Mouse (Mus musculus): ENCODE data around the gene Eda. TPM values are rescaled to one million over a fixed set of nuclear protein-coding genes. Genes with fewer than 3 reads are reported as not detected.

Gene Eda
- polyA plus RNA-seq, 1 experiment from 2014 or later: 1.8 TPM

- H3K4me2 ChIP-seq: no peak overlapping the region
- H3K4me1 ChIP-seq: no peaks in the 10 kb centered on the region
- ATAC-seq (replicated peaks): no peak
- H3K4me3 ChIP-seq: no peak overlapping the region
- H3K9me3 ChIP-seq: no peaks in the 10 kb centered on the region
- no peaks in the 10 kb centered on the region for H3K27me3 ChIP-seq (replicated peaks)
- no peak overlapping the region for H3K27ac ChIP-seq
- no peaks in the 10 kb centered on the region for H3K36me3 ChIP-seq (replicated peaks)
- no peak overlapping the region for H3K9ac ChIP-seq
These were observed 338.9 kb downstream of the Eda start for GRCm38 (mm10) chrX:100314172-100314902.

GRCm38 (mm10) chrX:100340687-100341086 lies 365.3 kb downstream of the Eda start:
- Histone ChIP-seq H3K36me3 (replicated peaks) (no peaks in the 10 kb centered on the region), H3K27me3 (replicated peaks) (0 out of 2 replicates have a peak, but pooled peaks cover 3% of the 10 kb centered on the region), H3K9ac (no peak overlapping the region), H3K4me1 (no peaks in the 10 kb centered on the region), H3K4me3 (no peak overlapping the region), H3K9me3 (no peaks in the 10 kb centered on the region), H3K4me2 (no peak overlapping the region), H3K27ac (no peak overlapping the region)
- 75% methylated on average over 2 of the region's 2 CpGs for WGBS
- no peak for ATAC-seq (replicated peaks)

GRCm38 (mm10) chrX:100344433-100344832 lies 369.0 kb downstream of the Eda start:
- no peak for ATAC-seq (replicated peaks)
- 82% methylated on average over 2 of the region's 2 CpGs for WGBS
- Histone ChIP-seq H3K27me3 (replicated peaks) (0 out of 2 replicates have a peak, but pooled peaks cover 3% of the 10 kb centered on the region), H3K9me3 (no peaks in the 10 kb centered on the region), H3K4me3 (no peak overlapping the region), H3K27ac (no peak overlapping the region), H3K9ac (no peak overlapping the region), H3K4me1 (no peaks in the 10 kb centered on the region), H3K4me2 (no peak overlapping the region), H3K36me3 (replicated peaks) (no peaks in the 10 kb centered on the region)

- H3K27me3 ChIP-seq (replicated peaks): no peaks in the 10 kb centered on the region; the same call in 1 of the 2 replicates
- H3K4me1 ChIP-seq: no peaks in the 10 kb centered on the region
- no peak for ATAC-seq (replicated peaks)
- H3K27ac ChIP-seq: no peak overlapping the region
- H3K9ac ChIP-seq: no peak overlapping the region
- no peaks in the 10 kb centered on the region for H3K9me3 ChIP-seq
- no peak overlapping the region for H3K4me3 ChIP-seq
- H3K36me3 ChIP-seq (replicated peaks): no peaks in the 10 kb centered on the region
- H3K4me2 ChIP-seq: no peak overlapping the region
- WGBS: 87% methylated on average over 2 of the region's 2 CpGs
These were observed 381.6 kb downstream of the Eda start for GRCm38 (mm10) chrX:100356974-100357373.

- 79% methylated on average over 1 of the region's 1 CpGs for WGBS
- Histone ChIP-seq H3K4me2 (no peak overlapping the region), H3K27ac (no peak overlapping the region), H3K4me1 (no peaks in the 10 kb centered on the region), H3K9me3 (no peaks in the 10 kb centered on the region), H3K36me3 (replicated peaks) (no peaks in the 10 kb centered on the region), H3K9ac (no peak overlapping the region), H3K27me3 (replicated peaks) (0 out of 2 replicates have a peak, but pooled peaks cover 2% of the 10 kb centered on the region), H3K4me3 (no peak overlapping the region)
- no peak for ATAC-seq (replicated peaks)
These were observed 414.5 kb downstream of the Eda start for GRCm38 (mm10) chrX:100389887-100390286.

GRCm38 (mm10) chrX:100392304-100392703 lies 416.9 kb downstream of the Eda start:
- Histone ChIP-seq H3K9me3 (no peaks in the 10 kb centered on the region), H3K27me3 (replicated peaks) (0 out of 2 replicates have a peak, but pooled peaks cover 2% of the 10 kb centered on the region), H3K4me1 (no peaks in the 10 kb centered on the region), H3K9ac (no peak overlapping the region), H3K36me3 (replicated peaks) (no peaks in the 10 kb centered on the region), H3K27ac (no peak overlapping the region), H3K4me2 (no peak overlapping the region), H3K4me3 (no peak overlapping the region)
- no peak for ATAC-seq (replicated peaks)
- 30% methylated on average over 6 of the region's 6 CpGs for WGBS

GRCm38 (mm10) chrX:100394223-100394861 lies 418.9 kb downstream of the Eda start:
- Histone ChIP-seq H3K4me1 (no peaks in the 10 kb centered on the region), H3K4me3 (no peak overlapping the region), H3K27ac (no peak overlapping the region), H3K9ac (no peak overlapping the region), H3K36me3 (replicated peaks) (no peaks in the 10 kb centered on the region), H3K27me3 (replicated peaks) (0 out of 2 replicates have a peak, but pooled peaks cover 6% of the 10 kb centered on the region), H3K4me2 (no peak overlapping the region), H3K9me3 (no peaks in the 10 kb centered on the region)
- 61% methylated on average over 7 of the region's 7 CpGs for WGBS
- peak; percentile 56; the same call in 1 of the 2 replicates for ATAC-seq (replicated peaks)

GRCm38 (mm10) chrX:100395026-100395425 lies 419.6 kb downstream of the Eda start:
- ATAC-seq (replicated peaks): 0 out of 2 replicates have a peak, but pooled peaks have one; percentile 33

GRCm38 (mm10) chrX:100400900-100401299 lies 425.5 kb downstream of the Eda start:
- H3K27me3 ChIP-seq (replicated peaks): 0 out of 2 replicates have a peak, but pooled peaks cover 4% of the 10 kb centered on the region

More at GRCm38 (mm10) chrX:100395026-100395425, 419.6 kb downstream of the Eda start:
- no peak overlapping the region for H3K4me3 ChIP-seq
- H3K36me3 ChIP-seq (replicated peaks): no peaks in the 10 kb centered on the region
- no peak overlapping the region for H3K27ac ChIP-seq
- H3K27me3 ChIP-seq (replicated peaks): 0 out of 2 replicates have a peak, but pooled peaks cover 6% of the 10 kb centered on the region
- WGBS: 82% methylated on average over 8 of the region's 8 CpGs
- no peak overlapping the region for H3K9ac ChIP-seq
- H3K4me2 ChIP-seq: no peak overlapping the region
- H3K9me3 ChIP-seq: no peaks in the 10 kb centered on the region
- no peaks in the 10 kb centered on the region for H3K4me1 ChIP-seq

GRCm38 (mm10) chrX:100401657-100402056 lies 426.3 kb downstream of the Eda start:
- no peak overlapping the region for H3K4me3 ChIP-seq
- H3K4me1 ChIP-seq: no peaks in the 10 kb centered on the region
- 86% methylated on average over 5 of the region's 5 CpGs for WGBS
- H3K27me3 ChIP-seq (replicated peaks): 0 out of 2 replicates have a peak, but pooled peaks cover 4% of the 10 kb centered on the region
- H3K27ac ChIP-seq: no peak overlapping the region
- no peaks in the 10 kb centered on the region for H3K9me3 ChIP-seq
- no peak overlapping the region for H3K4me2 ChIP-seq
- no peak overlapping the region for H3K9ac ChIP-seq
- H3K36me3 ChIP-seq (replicated peaks): no peaks in the 10 kb centered on the region
- no peak for ATAC-seq (replicated peaks)

More at GRCm38 (mm10) chrX:100400900-100401299, 425.5 kb downstream of the Eda start:
- Histone ChIP-seq H3K4me3 (no peak overlapping the region), H3K9ac (no peak overlapping the region), H3K4me1 (no peaks in the 10 kb centered on the region), H3K9me3 (no peaks in the 10 kb centered on the region), H3K36me3 (replicated peaks) (no peaks in the 10 kb centered on the region), H3K27ac (no peak overlapping the region), H3K4me2 (no peak overlapping the region)
- no peak for ATAC-seq (replicated peaks)

GRCm38 (mm10) chrX:100409245-100409644 lies 433.8 kb downstream of the Eda start:
- Histone ChIP-seq H3K9ac (no peak overlapping the region), H3K4me1 (no peaks in the 10 kb centered on the region), H3K4me3 (no peak overlapping the region), H3K36me3 (replicated peaks) (no peaks in the 10 kb centered on the region), H3K9me3 (no peaks in the 10 kb centered on the region), H3K4me2 (no peak overlapping the region), H3K27me3 (replicated peaks) (no peaks in the 10 kb centered on the region), H3K27ac (no peak overlapping the region)
- 75% methylated on average over 1 of the region's 1 CpGs for WGBS
- no peak for ATAC-seq (replicated peaks)

- H3K27ac ChIP-seq: no peak within 1 kb of the TSS
- no peak within 1 kb of the TSS for H3K9ac ChIP-seq
- no peak within 1 kb of the TSS for H3K4me3 ChIP-seq
- peaks cover 5% of the 10 kb centered on the region; the same call in 1 of the 2 replicates for H3K27me3 ChIP-seq (replicated peaks)
- H3K4me1 ChIP-seq: no peaks in the 10 kb centered on the region
- H3K9me3 ChIP-seq: no peaks in the 10 kb centered on the region
- no peak for ATAC-seq (replicated peaks)
- WGBS: 91% methylated on average over 21 of the region's 21 CpGs
- no peak within 1 kb of the TSS for H3K4me2 ChIP-seq
- H3K36me3 ChIP-seq (replicated peaks): no peaks in the 10 kb centered on the region
These were observed 453.3 kb downstream of the Eda start, which contains the start of gene Otud6a for GRCm38 (mm10) chrX:100428693-100429092. Gene Otud6a, plus strand, starts transcription at chrX:100429013.

Measured in midbrain, embryonic 15.5 days (tissue).